Mouse (Mus musculus) midbrain, embryonic 10.5 days (tissue): ENCODE measurements at regions not wholly inside any gene's neighbourhood (a gene's known extent, or its start where the extent isn't known, plus 50 kb on each side); places are given as distances from the start of the nearest gene placed in this dataset.

Experiments used
- DNase-seq: peaks from one replicate; pipeline ENCODE4 v3.0.0-alpha.2; 2017; ENCODE audit warnings: low spot score
- H3K27ac ChIP-seq: fragments of 300-500 bp; sonication (generic); replicated peaks from 2 replicates; pipeline ENCODE4 v1.5.1; 2016; ENCODE audit warnings: mild to moderate bottlenecking
- H3K27me3 ChIP-seq: fragments of 300-500 bp; sonication (generic); 2 replicates; pipeline ENCODE4 v1.6.1; 2016; ENCODE audit warnings: low read depth, mild to moderate bottlenecking; ENCODE audit not compliant: poor library complexity, severe bottlenecking
- H3K36me3 ChIP-seq: fragments of 300-500 bp; sonication (generic); 2 replicates; pipeline ENCODE4 v1.6.1; 2016; ENCODE audit warnings: mild to moderate bottlenecking, moderate library complexity
- H3K4me1 ChIP-seq: fragments of 300-500 bp; sonication (generic); 2 replicates; pipeline ENCODE4 v1.6.1; 2016
- H3K4me3 ChIP-seq: fragments of 300-500 bp; sonication (generic); 2 replicates; pipeline ENCODE4 v1.5.1; 2016; ENCODE audit warnings: mild to moderate bottlenecking, moderate library complexity
- H3K9me3 ChIP-seq: fragments of 300-500 bp; sonication (generic); replicated peaks from 2 replicates; pipeline ENCODE4 v1.6.1; 2016; ENCODE audit warnings: mild to moderate bottlenecking
- WGBS: fragments of 180-500 bp; shearing (Covaris S2); methylation state at CpG from one replicate; pipeline ENCODE4 v1.1.7; 2016; 5-methylcytosine and 5-hydroxymethylcytosine counted together

- peak; percentile 71 for DNase-seq
- H3K27ac ChIP-seq: peak overlapping the region; percentile 81
- 24% methylated on average over 13 of the region's 13 CpGs for WGBS
Measured at GRCm38 (mm10) chr13:44375476-44376159, 353.7 kb upstream of the Jarid2 start.

GRCm38 (mm10) chr13:44376160-44376488 is 353.1 kb upstream of the Jarid2 start:
- Histone ChIP-seq H3K27ac (peak overlapping the region; percentile 81), H3K36me3 (no peaks in the 10 kb centered on the region), H3K4me3 (peak overlapping the region; percentile 21; the same call in 1 of the 2 replicates), H3K9me3 (no peaks in the 10 kb centered on the region), H3K4me1 (peaks cover 40% of the 10 kb centered on the region), H3K27me3 (peaks cover 41% of the 10 kb centered on the region)
- DNase-seq: no peak
- 11% methylated on average over 3 of the region's 3 CpGs for WGBS

More at GRCm38 (mm10) chr13:44375476-44376159, 353.7 kb upstream of the Jarid2 start:
- Histone ChIP-seq H3K36me3 (no peaks in the 10 kb centered on the region), H3K9me3 (no peaks in the 10 kb centered on the region), H3K4me3 (peak overlapping the region; percentile 21; the same call in 1 of the 2 replicates), H3K4me1 (peaks cover 36% of the 10 kb centered on the region), H3K27me3 (peaks cover 42% of the 10 kb centered on the region)

- DNase-seq: peak; percentile 69
- Histone ChIP-seq H3K4me3 (no peak overlapping the region), H3K27me3 (peaks cover 15% of the 10 kb centered on the region), H3K4me1 (peaks cover 37% of the 10 kb centered on the region), H3K9me3 (no peaks in the 10 kb centered on the region), H3K27ac (peak overlapping the region; percentile 82), H3K36me3 (no peaks in the 10 kb centered on the region)
- WGBS: 35% methylated on average over 7 of the region's 7 CpGs
Measured at GRCm38 (mm10) chr13:44381721-44382450, 347.4 kb upstream of the Jarid2 start.

- 80% methylated on average over 11 of the region's 11 CpGs for WGBS
- H3K9me3 ChIP-seq: peaks cover 10% of the 10 kb centered on the region
- H3K36me3 ChIP-seq: no peaks in the 10 kb centered on the region
- H3K4me1 ChIP-seq: peaks cover 29% of the 10 kb centered on the region
- H3K4me3 ChIP-seq: no peak overlapping the region
- peaks cover 6% of the 10 kb centered on the region; the same call in 1 of the 2 replicates for H3K27me3 ChIP-seq
- peak overlapping the region; percentile 82 for H3K27ac ChIP-seq
- DNase-seq: no peak
Measured at GRCm38 (mm10) chr13:44383322-44383721, 346.0 kb upstream of the Jarid2 start.

DNA sequence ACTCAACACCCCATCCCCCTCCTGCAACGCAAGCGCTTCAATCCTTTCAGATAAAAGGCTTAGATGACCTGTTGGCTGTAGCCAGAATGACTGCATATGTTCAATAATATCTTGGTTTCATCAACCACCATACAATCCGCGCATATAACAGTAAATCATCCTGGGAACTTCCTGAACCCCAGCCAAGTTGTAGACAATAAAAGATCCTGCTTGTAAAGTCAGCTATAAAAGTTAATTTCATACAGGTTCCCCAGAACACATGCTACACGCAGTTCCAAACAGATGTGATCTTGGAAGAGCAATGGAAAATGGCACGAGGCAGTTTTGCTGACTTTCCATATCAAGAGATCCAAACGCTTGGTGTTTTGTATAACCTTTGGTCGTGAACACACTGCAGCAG is 342.5 kb upstream of the Jarid2 start:
- no peaks in the 10 kb centered on the region for H3K36me3 ChIP-seq
- H3K4me1 ChIP-seq: peaks cover 18% of the 10 kb centered on the region
- H3K9me3 ChIP-seq: peaks cover 10% of the 10 kb centered on the region
- no peak for DNase-seq
- 90% methylated on average over 8 of the region's 8 CpGs for WGBS
- no peak overlapping the region for H3K27ac ChIP-seq
- peaks cover 6% of the 10 kb centered on the region; the same call in 1 of the 2 replicates for H3K27me3 ChIP-seq
- no peak overlapping the region for H3K4me3 ChIP-seq

- H3K27ac ChIP-seq: no peak overlapping the region
- peaks cover 10% of the 10 kb centered on the region for H3K9me3 ChIP-seq
- H3K4me1 ChIP-seq: no peaks in the 10 kb centered on the region
- H3K27me3 ChIP-seq: no peaks in the 10 kb centered on the region
- 84% methylated on average over 5 of the region's 5 CpGs for WGBS
- H3K36me3 ChIP-seq: no peaks in the 10 kb centered on the region
- DNase-seq: no peak
- no peak overlapping the region for H3K4me3 ChIP-seq
Measured at GRCm38 (mm10) chr13:44389696-44390095, 339.6 kb upstream of the Jarid2 start.

GRCm38 (mm10) chr13:44390666-44391390 is 338.4 kb upstream of the Jarid2 start:
- WGBS: 89% methylated on average over 9 of the region's 9 CpGs
- no peak for DNase-seq
- Histone ChIP-seq H3K27me3 (no peaks in the 10 kb centered on the region), H3K4me3 (no peak overlapping the region), H3K9me3 (peaks cover 10% of the 10 kb centered on the region), H3K27ac (no peak overlapping the region), H3K36me3 (no peaks in the 10 kb centered on the region), H3K4me1 (no peaks in the 10 kb centered on the region)

GRCm38 (mm10) chr13:44394016-44394415 is 335.3 kb upstream of the Jarid2 start:
- Histone ChIP-seq H3K4me3 (no peak overlapping the region), H3K27ac (0 out of 2 replicates have a peak overlapping the region, but pooled peaks have one; percentile 3), H3K27me3 (peaks cover 7% of the 10 kb centered on the region; the same call in 1 of the 2 replicates), H3K4me1 (peaks cover 1% of the 10 kb centered on the region; the same call in 1 of the 2 replicates), H3K36me3 (no peaks in the 10 kb centered on the region), H3K9me3 (no peaks in the 10 kb centered on the region)
- DNase-seq: no peak
- 90% methylated on average over 5 of the region's 5 CpGs for WGBS

GRCm38 (mm10) chr13:44398613-44399369 is 330.5 kb upstream of the Jarid2 start:
- H3K4me1 ChIP-seq: peaks cover 12% of the 10 kb centered on the region
- H3K27ac ChIP-seq: 0 out of 2 replicates have a peak overlapping the region, but pooled peaks have one; percentile 38
- H3K9me3 ChIP-seq: no peaks in the 10 kb centered on the region
- DNase-seq: no peak
- WGBS: 86% methylated on average over 15 of the region's 15 CpGs
- H3K4me3 ChIP-seq: no peak overlapping the region
- peaks cover 7% of the 10 kb centered on the region; the same call in 1 of the 2 replicates for H3K27me3 ChIP-seq
- H3K36me3 ChIP-seq: no peaks in the 10 kb centered on the region

GRCm38 (mm10) chr13:44399370-44399685 is 329.9 kb upstream of the Jarid2 start:
- DNase-seq: no peak
- Histone ChIP-seq H3K27ac (0 out of 2 replicates have a peak overlapping the region, but pooled peaks have one; percentile 38), H3K27me3 (peaks cover 7% of the 10 kb centered on the region; the same call in 1 of the 2 replicates), H3K4me1 (peaks cover 12% of the 10 kb centered on the region), H3K9me3 (no peaks in the 10 kb centered on the region), H3K4me3 (no peak overlapping the region), H3K36me3 (no peaks in the 10 kb centered on the region)
- WGBS: 66% methylated on average over 4 of the region's 4 CpGs

- Histone ChIP-seq H3K27me3 (peaks cover 7% of the 10 kb centered on the region; the same call in 1 of the 2 replicates), H3K36me3 (no peaks in the 10 kb centered on the region), H3K4me1 (peaks cover 12% of the 10 kb centered on the region), H3K27ac (no peak overlapping the region; the same call in 1 of the 2 replicates), H3K9me3 (no peaks in the 10 kb centered on the region), H3K4me3 (no peak overlapping the region)
- DNase-seq: no peak
- WGBS: 78% methylated on average over 7 of the region's 7 CpGs
Measured at GRCm38 (mm10) chr13:44399831-44400321, 329.4 kb upstream of the Jarid2 start.

DNA sequence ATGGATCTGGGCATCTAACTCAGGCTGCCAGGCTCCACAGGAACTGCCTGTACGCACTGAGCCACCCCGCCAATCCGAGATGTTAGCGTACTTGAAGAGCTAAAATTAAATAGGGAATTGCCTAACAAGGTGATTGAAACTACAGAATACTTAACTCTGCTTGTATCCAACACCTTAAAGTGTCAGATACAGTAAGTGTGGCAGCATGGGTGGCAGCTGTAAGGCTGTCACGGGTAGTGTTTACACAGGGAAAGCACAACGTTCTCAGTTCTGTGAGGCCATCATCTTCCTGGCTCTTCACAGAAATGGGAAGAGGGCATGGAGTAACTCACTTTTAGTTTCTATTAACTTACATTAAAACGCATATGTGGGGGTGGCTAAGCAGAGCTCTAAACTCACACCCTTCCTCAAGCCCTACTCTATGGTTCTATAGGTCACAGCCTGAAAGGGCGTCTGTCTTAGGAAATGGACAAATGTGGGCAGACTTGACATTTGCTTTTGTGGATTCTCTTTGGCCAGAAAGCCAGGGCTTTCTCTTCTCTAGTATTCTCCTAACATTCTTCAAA is 325.2 kb upstream of the Jarid2 start:
- DNase-seq: no peak
- H3K9me3 ChIP-seq: no peaks in the 10 kb centered on the region
- H3K36me3 ChIP-seq: no peaks in the 10 kb centered on the region
- no peak overlapping the region for H3K4me3 ChIP-seq
- H3K27ac ChIP-seq: no peak overlapping the region
- H3K4me1 ChIP-seq: peaks cover 10% of the 10 kb centered on the region
- WGBS: 87% methylated on average over 8 of the region's 8 CpGs
- no peaks in the 10 kb centered on the region; the same call in 1 of the 2 replicates for H3K27me3 ChIP-seq
